Mouse (Mus musculus) telencephalon, adult 2 months (tissue): ENCODE results near the gene Slc39a2.
"Not testable (repeated sequence)": the region's sequence is repeated elsewhere in the genome, so short reads cannot be mapped to it uniquely, and the experiment has no call there.

Source experiments
- DNase-seq: peaks from one replicate; pipeline ENCODE4 v3.0.0-alpha.2; 2011; ENCODE audit warnings: low read depth, low spot score

The Slc39a2 gene

DNA sequence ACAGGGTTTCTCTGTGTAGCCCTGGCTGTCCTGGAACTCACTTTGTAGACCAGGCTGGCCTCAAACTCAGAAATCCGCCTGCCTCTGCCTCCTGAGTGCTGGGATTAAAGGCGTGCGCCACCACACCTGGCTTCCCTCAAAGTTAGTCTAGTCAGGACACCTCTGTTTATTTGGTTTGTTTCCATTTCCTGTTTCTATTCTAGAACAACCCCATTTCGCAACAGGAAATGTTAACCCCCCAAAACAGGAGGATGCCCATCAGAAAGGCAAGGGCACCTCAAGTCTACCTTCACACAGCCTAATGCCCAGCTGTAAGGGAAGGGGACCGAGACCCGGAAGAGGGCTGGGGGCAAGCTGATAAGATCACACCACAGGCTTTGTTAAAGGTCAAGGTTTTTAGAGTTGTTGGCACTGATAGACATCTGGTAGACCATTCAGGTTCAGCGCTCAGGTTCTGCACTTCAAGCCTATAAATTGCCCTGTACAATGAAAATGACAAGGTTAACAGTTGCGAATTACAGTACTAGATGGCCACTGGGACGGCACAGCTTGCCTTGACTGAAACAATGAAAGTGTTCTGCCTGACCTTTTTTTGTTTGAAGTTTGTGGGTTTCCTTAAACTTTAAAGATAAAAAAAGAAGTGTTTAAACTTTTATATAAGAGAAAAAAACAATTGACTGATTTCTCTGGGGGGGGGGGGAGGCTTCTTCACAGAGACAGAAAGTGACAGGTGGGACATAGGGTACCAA is at the start of gene Slc39a2:
Slc39a2 (plus strand) TSS at position 699 of the 749 bp plus-strand sequence.
- no peak for DNase-seq

DNA sequence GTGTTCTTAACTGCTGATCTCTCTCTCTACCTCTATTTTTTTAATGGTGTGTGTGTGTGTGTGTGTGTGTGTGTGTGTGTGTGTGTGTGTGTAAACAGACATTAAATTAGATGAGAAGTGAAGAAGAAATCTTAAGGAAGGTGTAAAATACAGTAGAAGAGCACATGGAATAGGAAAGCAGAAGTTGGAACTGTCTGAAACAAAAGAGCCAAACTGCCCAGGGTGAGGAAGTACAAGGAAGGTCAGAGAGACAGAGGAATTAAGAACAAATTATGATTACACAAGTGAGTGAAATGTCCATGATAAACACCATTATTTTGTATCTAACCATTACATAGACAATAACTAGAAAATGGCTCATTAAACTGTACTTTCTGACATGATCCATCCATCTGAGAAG is 48.8 kb upstream of the Slc39a2 start:
- no peak for DNase-seq

DNA sequence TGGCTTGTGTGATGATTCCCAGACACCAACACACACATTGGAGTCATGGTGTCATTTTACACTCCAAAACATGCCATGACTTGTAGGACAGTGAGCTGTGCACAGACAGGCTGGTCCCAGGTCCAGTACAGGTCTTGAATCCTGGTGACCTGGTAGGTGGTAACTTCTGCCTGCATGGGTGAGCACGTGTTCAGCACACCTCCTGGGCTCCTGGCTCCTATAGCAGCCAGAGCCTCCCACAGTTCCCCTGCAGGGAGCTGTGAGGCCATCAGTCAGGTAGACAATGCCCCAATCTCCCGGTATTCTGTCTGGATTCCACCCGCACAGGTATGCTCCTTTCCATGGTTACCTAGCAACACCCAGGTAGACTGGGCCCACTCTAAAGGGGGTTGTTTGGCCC is 46.1 kb upstream of the Slc39a2 start:
- DNase-seq = no peak

DNA sequence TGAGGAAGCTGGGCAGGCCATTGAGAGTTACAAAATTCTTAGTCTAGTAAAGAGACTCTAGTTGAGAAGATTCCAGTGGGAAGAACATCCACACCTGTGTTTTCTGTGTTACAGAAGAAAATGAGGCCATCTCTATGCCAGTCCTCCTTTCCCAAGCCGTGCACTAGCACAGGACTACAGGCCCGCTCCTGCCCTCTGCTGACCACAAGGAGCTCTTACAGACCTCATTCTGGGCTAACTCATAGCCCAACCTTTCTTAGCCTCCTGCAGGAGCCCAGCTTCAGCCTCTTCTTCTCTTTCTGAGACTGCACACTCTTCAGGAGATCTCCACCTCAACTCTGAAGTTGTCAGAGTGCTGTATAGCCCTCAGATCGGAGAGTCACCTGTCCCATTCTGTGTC is 41.7 kb upstream of the Slc39a2 start:
- not testable (repeated sequence) for DNase-seq

DNA sequence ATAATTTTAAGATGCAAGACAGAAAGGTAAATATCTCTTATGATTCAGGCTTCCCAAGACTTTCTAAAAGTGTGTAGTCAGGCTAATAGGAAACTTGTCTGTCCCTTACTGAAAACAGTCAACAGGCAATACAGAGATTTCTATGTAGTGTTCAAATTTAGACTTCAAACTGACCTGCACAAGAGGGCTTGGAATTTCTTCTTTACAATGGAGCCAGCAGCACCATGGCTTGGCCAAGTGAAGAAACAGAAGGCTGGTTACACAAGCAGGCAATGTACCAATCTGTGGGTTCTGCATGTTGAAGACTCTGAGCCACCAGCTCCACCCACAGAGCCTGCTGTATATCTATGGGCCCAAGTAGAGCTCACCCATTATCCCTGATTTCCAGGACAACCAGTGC is 39.3 kb upstream of the Slc39a2 start, which contains the start of gene Ear6:
Ear6 (plus strand) TSS at position 301 of the 400 bp plus-strand sequence.
- no peak for DNase-seq

DNA sequence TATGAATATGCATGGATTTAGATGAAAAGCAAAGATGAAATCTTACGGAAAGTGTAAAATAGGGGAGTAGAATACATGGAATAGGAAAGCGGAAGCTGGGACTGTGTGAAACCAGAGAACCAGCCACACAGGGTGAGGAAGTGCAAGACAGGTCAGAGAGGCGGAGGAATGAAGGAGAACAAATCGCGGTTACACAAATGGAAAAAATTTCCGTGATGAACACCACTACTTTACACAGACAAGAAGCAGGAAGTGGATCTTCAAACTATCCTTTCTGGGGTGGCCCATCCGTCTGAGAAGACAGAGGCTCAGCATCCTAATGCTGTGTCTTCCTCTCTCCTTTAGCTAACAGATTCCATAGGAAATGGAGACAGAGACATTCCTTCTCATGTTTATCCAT is 37.4 kb upstream of the Slc39a2 start:
- not testable (repeated sequence) for DNase-seq

DNA sequence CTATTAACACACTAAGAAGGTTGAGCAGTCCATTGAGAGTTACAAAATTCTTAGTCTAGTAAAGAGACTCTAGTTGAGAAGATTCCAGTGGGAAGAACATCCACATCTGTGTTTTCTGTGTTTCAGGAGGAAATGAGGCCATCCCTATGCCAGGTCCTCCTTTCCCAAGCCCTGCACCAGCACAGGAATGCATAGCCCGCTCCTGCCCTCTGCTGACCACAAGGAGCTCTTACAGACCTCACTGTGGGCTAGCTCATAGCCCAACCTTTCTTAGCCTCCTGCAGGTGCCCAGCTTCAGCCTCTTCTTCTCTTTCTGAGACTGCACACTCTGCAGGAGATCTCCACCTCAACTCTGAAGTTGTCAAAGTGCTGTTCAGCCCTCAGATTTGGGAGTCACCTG is 29.1 kb upstream of the Slc39a2 start:
- DNase-seq = not testable (repeated sequence)

DNA sequence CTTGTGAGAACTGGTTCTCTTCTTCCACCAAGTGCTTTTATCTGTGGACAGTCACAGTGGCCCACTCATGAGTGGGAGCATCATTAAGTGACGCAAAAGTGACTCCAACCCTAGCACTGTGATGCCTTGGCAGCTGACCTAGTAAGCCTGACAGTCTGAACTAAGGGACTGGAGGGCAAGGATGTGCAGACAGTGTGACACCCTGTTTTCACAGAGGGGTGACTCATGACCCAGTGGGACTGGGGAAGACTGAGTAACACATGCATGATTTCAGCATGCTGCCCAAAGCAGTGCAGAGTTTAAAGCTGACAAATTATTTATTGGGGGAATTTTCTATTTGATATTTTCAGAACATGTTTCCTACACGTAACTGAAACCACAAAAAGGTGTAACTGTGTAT is 21.9 kb upstream of the Slc39a2 start:
- DNase-seq = no peak

DNA sequence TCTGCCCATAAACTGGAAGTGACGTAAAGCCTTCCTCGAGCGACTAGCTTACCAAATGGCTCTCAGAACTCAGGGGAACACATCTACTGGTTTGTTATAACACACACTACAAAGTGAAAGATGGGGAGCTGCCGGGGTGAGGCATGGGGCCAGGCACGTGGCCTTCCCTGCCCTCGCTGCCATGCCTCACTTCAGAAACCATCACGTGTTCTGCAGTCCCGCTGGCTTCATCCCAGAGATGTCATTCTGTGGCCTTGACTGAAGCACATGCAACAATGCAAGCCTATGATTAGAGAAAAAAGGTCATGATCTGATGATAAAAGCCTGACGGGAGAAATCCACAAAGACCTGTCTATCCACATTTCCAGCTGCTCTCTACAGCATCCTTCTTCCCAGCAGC is 20.9 kb upstream of the Slc39a2 start:
- DNase-seq = no peak

DNA sequence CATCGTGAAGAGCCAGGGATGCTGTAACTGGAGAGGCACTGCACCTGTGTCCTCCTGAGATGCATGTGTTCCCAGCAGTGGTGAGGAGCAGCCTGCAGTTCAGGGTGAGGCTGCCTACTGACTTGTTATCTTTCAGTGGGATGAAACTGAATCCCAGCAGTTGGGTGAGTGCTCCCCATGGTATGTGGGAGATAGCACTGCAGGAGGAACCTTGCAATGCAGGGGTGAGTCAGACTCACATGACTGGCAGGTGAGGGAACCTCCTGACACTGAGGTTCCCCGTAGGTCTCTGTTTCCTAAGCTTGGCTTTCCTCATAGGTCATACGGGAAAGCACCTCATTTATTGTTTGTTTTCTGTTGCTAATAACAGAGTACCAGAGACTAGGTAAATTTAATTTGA is 15.2 kb upstream of the Slc39a2 start:
- no peak for DNase-seq

DNA sequence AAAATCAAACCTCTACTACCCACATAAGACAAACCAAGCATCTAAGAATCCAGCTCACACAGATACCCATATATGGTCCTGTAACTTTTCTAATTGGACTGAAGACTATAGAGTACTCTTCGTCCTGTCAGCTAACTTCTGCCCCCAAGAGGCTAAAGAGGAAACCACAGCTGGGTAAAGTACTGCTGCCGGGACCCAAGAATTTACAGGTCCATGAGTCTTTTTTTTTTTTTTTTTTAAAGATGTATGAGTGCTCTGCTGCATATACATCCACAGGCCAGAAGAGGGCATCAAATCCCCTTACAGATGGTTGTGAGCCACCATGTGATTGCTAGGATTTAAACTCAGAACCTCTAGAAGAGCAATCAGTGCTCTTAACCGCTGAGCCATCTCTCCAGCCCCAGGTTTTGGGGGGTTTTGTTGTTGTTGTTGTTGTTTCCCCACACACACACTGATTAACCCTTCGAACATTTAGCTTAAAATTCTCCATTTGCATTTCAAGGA is 9.1 kb upstream of the Slc39a2 start:
- DNase-seq = peak; percentile 74

DNA sequence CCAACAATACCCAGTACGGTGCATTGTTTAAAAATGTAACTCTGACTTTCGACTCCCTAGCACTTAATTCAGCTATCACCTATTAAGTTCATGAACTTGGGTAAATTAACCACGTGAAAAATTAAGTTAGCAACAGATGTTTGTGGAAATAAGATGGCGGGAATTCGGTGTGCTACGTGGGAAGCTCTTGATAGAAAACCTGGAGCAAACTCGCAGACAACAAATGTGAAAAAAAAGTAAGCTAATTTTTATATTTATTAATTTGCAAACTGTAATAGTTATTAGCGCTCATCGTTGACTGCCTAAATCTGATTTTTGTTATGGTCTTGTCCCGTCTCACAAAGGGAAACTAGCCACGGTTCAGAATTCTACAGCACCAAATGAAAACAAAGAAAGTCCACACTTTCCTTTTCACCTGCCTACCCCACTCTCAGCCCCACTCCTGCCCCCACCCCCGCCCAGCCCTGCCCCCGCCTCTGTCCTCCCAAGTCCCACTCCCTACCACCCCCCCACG is 8.6 kb upstream of the Slc39a2 start:
- DNase-seq = no peak

DNA sequence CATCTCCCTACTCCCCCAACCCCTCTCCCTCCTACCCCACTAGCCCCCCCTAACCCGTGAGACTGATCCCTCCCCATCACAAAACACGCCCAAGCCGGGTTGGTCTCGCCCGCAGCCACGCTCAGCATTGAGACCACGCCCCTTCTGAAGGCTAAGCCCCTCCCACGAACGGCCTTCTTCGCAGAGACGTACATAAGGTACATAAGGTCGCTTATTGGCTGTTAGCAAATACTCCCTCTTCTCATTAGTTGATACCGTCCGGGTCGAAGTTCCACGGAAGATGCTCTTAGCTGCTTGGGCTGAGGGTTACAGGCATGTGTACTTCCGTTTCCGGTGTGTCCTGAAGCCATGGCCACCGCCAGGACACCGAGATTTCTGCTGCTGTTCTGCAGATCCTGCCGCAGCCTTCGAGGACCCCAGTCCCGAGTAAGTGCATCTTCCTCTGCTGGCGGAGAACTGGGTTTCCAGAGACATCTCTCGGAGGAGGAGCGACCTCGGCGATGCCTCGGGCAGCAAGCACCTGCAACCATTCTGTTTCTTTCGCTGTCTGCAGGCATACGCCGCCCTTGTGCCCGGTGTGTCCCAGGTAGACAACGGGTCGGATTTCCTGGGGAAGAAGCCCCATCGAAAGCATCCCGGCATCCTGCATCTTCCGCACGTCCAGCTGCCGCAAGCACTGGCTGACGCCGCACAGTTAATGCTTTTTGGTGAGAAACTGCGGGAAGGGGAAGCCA is 7.9 kb upstream of the Slc39a2 start, which contains the start of gene Mettl17:
Mettl17 (plus strand) TSS at position 245 of the 734 bp plus-strand sequence.
- peak; percentile 99 for DNase-seq

DNA sequence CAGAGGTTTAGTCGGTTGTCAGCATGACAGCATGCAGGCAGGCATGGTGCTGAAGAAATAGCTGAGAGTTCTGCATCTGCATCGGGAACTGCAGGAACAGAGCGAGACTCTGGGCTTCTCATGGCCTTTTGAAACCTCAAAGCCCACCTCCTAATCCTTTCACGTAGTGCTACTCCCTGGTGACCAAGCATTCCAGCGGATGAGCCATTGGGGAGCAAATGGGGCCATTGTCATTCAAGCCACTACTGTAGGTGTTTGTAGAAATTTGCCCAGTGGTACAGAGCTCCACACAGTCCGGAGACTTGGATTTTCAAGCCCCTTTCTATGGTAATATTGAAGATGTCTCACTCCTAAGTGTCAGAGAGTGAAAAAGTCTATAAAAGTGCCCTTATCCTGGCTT is 6.6 kb upstream of the Slc39a2 start:
- DNase-seq = no peak

DNA sequence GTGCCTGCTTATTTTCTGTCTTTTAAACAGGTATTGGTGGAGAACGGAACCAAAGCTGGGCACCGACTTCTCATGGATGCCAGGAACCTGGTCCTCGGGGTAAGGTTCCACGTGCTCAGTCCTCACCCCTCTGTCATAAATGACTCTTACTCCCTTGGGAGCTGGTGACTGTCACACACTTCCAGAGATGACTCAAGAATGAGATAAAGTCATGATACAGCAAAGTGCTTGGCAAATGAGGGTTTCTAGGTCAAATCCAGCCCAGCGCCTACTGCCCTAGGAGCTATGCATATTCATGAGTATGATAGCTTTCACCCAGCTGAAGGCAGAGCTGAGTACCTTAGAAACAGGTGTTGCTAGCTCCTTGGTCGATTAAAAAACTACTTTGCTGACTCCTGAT is 2.9 kb upstream of the Slc39a2 start:
- no peak for DNase-seq

DNA sequence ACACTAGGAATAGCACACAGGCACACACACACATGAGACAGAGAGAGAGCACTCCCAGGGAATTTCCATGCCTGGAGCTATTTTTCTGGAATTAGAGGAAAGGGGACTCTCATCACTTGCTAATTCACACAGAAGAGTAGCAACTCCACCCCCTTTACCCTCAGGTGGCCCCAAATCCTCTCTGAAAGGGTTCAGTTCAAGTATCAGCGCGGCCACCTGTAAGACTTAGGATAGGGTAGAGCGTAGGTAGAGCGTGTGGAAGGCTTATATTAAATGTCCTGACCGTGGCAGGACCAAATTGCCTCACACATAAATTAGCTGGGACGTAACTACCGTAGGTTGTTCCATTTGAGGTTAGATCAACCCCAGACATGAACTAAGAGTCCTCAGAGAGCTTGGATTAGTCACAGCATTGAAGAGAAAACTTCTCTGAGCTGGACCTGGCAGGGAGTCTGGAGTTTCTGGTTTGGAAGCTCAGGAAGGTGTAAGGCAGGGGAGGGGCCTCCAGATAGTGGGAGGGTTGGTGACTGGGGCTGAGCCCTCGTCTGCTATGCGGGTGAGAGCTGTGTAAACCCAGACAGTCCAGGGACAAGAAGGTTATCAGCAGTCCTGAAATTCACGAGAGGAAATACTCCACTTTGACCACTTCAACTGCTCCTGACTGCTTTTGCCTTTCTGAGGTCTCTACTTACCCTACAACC is 555 bp downstream of the Slc39a2 start:
- no peak for DNase-seq

DNA sequence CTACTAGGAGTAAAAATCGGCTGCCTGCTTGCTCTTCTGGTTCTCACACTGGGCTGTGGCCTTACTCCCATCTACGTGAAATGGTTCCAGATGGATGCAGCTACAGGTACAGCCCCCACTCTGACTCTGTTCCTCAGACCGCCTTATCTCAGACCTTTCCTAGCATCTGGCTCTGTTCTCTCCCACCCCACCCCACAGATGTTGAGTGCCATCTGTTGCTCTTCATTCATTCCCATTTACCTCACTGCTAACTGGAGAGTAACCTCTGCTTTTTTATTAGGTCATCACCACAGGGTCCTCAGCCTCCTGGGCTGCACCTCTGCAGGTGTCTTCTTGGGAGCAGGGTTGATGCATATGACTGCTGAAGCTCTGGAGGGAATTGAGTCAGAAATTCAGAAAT is 1.1 kb downstream of the Slc39a2 start:
- no peak for DNase-seq

DNA sequence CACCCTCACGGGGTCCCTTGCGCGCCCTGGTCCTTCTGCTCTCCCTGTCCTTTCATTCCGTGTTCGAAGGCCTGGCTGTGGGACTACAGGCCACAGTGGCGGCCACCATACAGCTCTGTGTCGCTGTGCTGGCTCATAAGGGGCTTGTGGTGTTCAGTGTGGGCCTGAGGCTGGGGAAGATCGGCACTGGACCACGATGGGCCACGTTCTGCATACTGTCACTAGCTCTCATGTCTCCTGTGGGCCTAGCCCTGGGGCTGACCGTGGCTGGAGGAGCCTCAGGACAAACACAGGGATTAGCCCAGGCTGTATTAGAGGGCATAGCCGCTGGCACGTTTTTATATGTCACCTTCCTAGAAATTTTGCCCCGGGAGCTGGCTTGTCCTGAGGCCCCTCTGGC is 2.4 kb downstream of the Slc39a2 start:
- no peak for DNase-seq

DNA sequence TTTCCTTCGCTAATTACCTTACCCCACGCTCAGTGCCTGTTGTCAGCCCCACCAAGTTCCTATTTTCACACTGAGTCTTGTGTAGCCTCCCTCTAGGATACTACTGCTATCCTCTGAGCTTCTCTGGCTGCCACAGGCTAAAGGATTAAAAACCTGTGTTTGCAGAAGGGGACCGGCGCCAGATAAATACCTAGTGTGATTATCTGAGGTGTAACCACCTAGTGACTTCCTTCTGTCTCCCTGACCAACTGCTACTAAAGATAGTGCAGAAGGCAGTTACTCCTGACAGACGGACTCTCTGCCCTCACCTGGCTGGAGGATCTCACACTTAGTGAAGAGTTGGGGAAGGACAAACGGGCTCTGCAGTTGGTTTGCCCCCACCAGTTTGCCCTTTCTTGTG is 3.3 kb downstream of the Slc39a2 start:
- no peak for DNase-seq

DNA sequence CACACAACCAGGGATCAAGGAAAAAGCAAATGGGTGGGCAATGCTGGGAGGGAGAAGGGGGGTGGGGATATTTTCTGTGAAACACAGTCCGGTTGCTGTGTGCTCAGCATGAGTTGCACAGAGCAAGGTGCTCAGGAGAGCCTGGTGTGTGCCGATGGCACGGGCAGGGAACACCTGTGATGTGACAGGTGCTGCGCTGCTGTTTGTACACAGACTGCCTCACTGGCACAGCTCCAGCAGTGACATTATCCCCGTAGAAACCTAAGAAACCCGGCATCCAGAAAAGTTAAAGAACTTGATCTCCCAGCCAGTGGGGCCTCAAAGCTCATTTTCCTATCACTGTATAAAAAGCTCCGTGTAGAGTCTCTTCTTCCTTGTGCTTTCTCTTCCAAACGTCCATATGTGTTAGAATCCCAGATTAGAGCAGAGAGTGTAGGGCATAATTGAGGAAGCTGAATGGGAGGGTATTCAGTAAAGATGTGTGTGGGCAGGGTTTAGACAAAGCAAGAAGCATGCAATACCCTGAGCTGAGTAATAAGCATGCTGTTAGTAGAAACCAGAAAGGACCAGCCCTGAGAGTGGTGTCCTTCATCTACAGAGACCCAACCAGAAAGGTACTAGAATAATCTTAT is 4.0 kb downstream of the Slc39a2 start:
- DNase-seq = no peak

DNA sequence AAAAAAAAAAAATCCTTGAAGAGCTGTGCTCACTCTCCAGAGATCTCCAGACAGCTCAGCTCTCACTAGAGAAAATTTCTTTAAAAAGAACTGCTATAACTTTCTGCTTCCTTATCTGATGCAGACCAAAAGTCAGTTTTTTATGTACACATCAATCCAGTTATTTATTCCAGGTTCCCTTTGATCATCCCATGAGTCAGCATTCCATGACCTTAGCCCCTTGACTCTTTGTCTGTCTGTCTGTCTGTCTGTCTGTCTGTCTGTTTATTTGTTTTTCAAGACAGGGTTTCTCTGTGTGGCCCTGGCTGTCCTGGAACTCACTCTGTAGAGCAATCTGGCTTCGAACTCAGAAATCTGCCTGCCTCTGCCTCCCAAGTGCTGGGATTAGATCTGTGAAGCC is 6.7 kb downstream of the Slc39a2 start:
- no peak for DNase-seq
